Mouse (Mus musculus): ENCODE measurements around the gene Tnik.

- TF ChIP-seq CTCF (conservative IDR thresholded peaks at IDR 0.05; ENCODE audit: low read length) (no peak), POU5F1 (IDR thresholded peaks at IDR 0.05; ENCODE audit: borderline replicate concordance, low read length) (no peak), NANOG (IDR thresholded peaks at IDR 0.05; ENCODE audit: borderline replicate concordance, low read length) (no peak)
Measured at GRCm38 (mm10) chr3:28437429-28437828, 174.4 kb downstream of the Tnik start.

Measured in E14TG2a.4 (cell line).